Mouse (Mus musculus): ENCODE results near the gene Rims4. TPM values are rescaled to one million over a fixed set of nuclear protein-coding genes. Genes with fewer than 3 reads are reported as not detected.

Rims4 gene
- polyA plus RNA-seq, 1 experiment from 2014 or later, result 0.11 TPM

DNA sequence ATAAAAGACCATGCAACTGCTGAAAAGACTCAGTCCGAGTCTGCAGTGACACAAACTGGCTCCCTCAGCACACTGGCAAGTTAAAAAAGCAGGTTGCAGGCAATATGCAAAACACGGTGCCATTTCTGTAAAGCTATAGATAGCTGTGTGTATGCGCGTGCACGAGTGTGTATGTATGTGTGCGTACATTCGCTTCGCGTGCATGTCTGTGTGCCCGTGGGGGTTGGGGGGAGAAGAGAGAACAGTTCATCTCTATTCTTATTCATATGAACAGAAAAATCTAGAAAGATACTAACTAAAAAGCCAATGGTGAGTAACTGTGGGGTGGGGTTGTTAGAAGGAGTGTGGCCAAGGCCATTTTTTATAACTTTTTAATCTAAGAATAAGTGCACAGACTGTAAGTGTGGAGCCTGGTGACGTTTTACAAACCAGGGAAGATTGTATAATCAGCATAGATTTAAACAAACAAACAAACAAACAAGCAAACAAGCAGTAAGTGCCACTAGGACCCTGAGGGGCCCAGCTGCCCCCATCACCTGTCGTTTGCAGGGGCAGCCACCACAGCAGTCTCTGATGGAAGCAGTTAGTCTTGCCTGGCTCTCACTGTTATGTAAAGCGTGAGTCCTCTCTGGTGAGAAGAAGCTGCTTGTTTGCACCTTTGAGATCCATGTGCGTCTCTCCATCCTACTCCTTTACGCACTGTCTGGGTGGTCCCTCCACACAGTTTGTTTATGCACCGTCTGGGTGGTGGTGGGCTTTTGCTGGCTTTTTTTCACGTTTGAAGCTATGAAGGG lies 35.4 kb downstream of the Rims4 start:
- no peak for ATAC-seq
- no peaks in the 10 kb centered on the region for H3K9me3 ChIP-seq (replicated peaks)
- no peak overlapping the region for H3K9ac ChIP-seq
- H3K4me3 ChIP-seq, result no peak overlapping the region
- no peaks in the 10 kb centered on the region for H3K36me3 ChIP-seq
- no peak overlapping the region for H3K27ac ChIP-seq
- 59% methylated on average over 17 of the region's 17 CpGs for WGBS (ENCODE audit: insufficient replicate concordance)
- H3K4me1 ChIP-seq, result no peaks in the 10 kb centered on the region
- H3K27me3 ChIP-seq (replicated peaks), result no peaks in the 10 kb centered on the region
- H3K4me2 ChIP-seq, result no peak overlapping the region

DNA sequence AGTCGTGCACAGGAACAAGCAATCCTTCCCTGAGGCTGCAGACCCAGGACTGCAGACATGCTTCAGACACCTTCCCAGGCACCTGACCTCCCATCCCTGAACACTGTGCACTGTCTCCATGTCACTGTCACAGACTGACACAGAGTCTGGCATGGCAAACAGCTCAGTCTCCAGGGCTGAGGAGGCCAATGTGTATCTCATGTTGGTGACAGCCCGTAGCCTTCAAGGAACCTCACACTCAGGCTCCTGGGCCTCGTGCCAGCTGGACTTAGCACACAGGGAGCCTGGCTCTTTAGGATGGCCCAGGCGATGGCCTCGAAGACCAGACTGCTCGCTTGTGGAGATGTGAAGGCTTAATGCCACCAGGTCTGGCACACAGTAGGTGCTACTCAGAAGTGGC lies 37.6 kb downstream of the Rims4 start:
- WGBS (ENCODE audit: insufficient replicate concordance), result 68% methylated on average over 6 of the region's 6 CpGs
- Histone ChIP-seq H3K27ac (no peak overlapping the region), H3K36me3 (no peaks in the 10 kb centered on the region), H3K9ac (no peak overlapping the region), H3K4me3 (no peak overlapping the region), H3K9me3 (replicated peaks) (no peaks in the 10 kb centered on the region), H3K4me2 (no peak overlapping the region), H3K4me1 (no peaks in the 10 kb centered on the region), H3K27me3 (replicated peaks) (no peaks in the 10 kb centered on the region)
- ATAC-seq, result no peak

- ATAC-seq, result no peak
- Histone ChIP-seq H3K4me3 (no peak overlapping the region), H3K9ac (no peak overlapping the region), H3K27me3 (replicated peaks) (no peaks in the 10 kb centered on the region), H3K9me3 (replicated peaks) (no peaks in the 10 kb centered on the region), H3K36me3 (no peaks in the 10 kb centered on the region), H3K27ac (no peak overlapping the region), H3K4me1 (no peaks in the 10 kb centered on the region), H3K4me2 (no peak overlapping the region)
- WGBS (ENCODE audit: insufficient replicate concordance), result 58% methylated on average over 14 of the region's 14 CpGs
Measured at GRCm38 (mm10) chr2:163876830-163877498, 41.5 kb downstream of the Rims4 start.

DNA sequence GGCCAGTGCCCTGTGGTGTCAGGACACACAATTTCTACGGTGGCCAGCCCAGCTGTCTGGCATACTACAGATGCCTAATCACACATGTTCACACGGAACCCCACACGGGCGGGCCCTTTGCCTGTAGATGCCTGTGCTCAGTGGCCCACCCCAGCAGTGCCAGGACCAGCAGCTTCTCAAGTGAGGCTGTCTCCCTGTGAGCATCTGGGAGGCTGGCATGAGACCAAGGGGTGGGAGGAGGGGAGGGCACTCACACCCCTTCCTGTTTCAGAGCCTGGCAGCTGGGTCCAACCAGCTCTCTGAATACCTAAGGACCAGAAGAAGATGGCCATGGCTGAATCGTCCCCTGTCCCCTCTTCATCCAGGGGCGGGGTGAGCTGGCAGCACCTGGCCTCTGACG lies 43.0 kb downstream of the Rims4 start:
- Histone ChIP-seq H3K9ac (no peak overlapping the region), H3K36me3 (no peaks in the 10 kb centered on the region), H3K27me3 (replicated peaks) (0 out of 2 replicates have a peak, but pooled peaks cover 2% of the 10 kb centered on the region), H3K9me3 (replicated peaks) (no peaks in the 10 kb centered on the region), H3K27ac (no peak overlapping the region), H3K4me1 (no peaks in the 10 kb centered on the region), H3K4me3 (no peak overlapping the region), H3K4me2 (no peak overlapping the region)
- WGBS (ENCODE audit: insufficient replicate concordance), result 68% methylated on average over 7 of the region's 7 CpGs
- ATAC-seq, result no peak

DNA sequence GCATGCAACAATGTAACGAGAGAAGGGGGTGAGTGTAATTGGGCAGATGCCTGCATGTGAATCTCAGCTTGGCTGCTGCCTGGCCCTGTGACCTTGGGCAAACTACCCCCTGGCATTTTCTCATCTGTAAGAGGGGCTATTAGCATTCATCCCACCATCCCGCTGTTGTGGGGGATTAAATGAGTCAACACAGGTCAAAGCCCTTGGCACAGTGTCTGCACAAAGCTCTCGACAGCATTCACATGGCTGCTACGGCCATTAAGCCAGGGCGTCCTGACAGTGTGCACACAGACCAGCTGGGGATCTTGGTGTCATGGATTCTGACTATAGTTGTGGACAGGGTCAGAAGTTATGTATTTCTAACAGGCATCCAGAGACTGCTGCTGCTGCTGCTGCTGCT lies 43.6 kb downstream of the Rims4 start:
- Histone ChIP-seq H3K4me3 (no peak overlapping the region), H3K4me2 (no peak overlapping the region), H3K4me1 (no peaks in the 10 kb centered on the region), H3K9ac (no peak overlapping the region), H3K9me3 (replicated peaks) (no peaks in the 10 kb centered on the region), H3K36me3 (no peaks in the 10 kb centered on the region), H3K27me3 (replicated peaks) (peaks cover 8% of the 10 kb centered on the region; the same call in 1 of the 2 replicates), H3K27ac (no peak overlapping the region)
- WGBS (ENCODE audit: insufficient replicate concordance), result 48% methylated on average over 5 of the region's 5 CpGs
- no peak for ATAC-seq

- no peak for ATAC-seq
Measured at GRCm38 (mm10) chr2:163871906-163872305, 46.6 kb downstream of the Rims4 start.

GRCm38 (mm10) chr2:163871266-163871665 lies 47.2 kb downstream of the Rims4 start:
- Histone ChIP-seq H3K27ac (no peak overlapping the region), H3K9ac (no peak overlapping the region), H3K4me2 (no peak overlapping the region), H3K27me3 (replicated peaks) (peaks cover 11% of the 10 kb centered on the region; the same call in 1 of the 2 replicates), H3K9me3 (replicated peaks) (no peaks in the 10 kb centered on the region), H3K4me3 (no peak overlapping the region), H3K4me1 (no peaks in the 10 kb centered on the region), H3K36me3 (no peaks in the 10 kb centered on the region)
- 68% methylated on average over 4 of the region's 4 CpGs for WGBS (ENCODE audit: insufficient replicate concordance)
- ATAC-seq, result no peak

More at GRCm38 (mm10) chr2:163871906-163872305, 46.6 kb downstream of the Rims4 start:
- H3K9ac ChIP-seq, result no peak overlapping the region
- no peak overlapping the region for H3K27ac ChIP-seq
- no peaks in the 10 kb centered on the region for H3K36me3 ChIP-seq
- H3K4me3 ChIP-seq, result no peak overlapping the region
- 45% methylated on average over 3 of the region's 3 CpGs for WGBS (ENCODE audit: insufficient replicate concordance)
- H3K27me3 ChIP-seq (replicated peaks), result peaks cover 11% of the 10 kb centered on the region; the same call in 1 of the 2 replicates
- no peaks in the 10 kb centered on the region for H3K9me3 ChIP-seq (replicated peaks)
- H3K4me2 ChIP-seq, result no peak overlapping the region
- no peaks in the 10 kb centered on the region for H3K4me1 ChIP-seq

GRCm38 (mm10) chr2:163869783-163870182 lies 48.7 kb downstream of the Rims4 start:
- Histone ChIP-seq H3K4me2 (no peak overlapping the region), H3K27me3 (replicated peaks) (peaks cover 11% of the 10 kb centered on the region; the same call in 1 of the 2 replicates), H3K4me3 (no peak overlapping the region), H3K9me3 (replicated peaks) (no peaks in the 10 kb centered on the region), H3K4me1 (no peaks in the 10 kb centered on the region), H3K9ac (no peak overlapping the region), H3K27ac (no peak overlapping the region), H3K36me3 (no peaks in the 10 kb centered on the region)
- 47% methylated on average over 5 of the region's 5 CpGs for WGBS (ENCODE audit: insufficient replicate concordance)
- no peak for ATAC-seq

- ATAC-seq, result no peak
- Histone ChIP-seq H3K27ac (no peak overlapping the region), H3K4me1 (no peaks in the 10 kb centered on the region), H3K4me2 (no peak overlapping the region), H3K4me3 (no peak overlapping the region), H3K9ac (no peak overlapping the region), H3K36me3 (no peaks in the 10 kb centered on the region), H3K27me3 (replicated peaks) (peaks cover 21% of the 10 kb centered on the region), H3K9me3 (replicated peaks) (no peaks in the 10 kb centered on the region)
- 83% methylated on average over 9 of the region's 9 CpGs for WGBS (ENCODE audit: insufficient replicate concordance)
Measured at GRCm38 (mm10) chr2:163866061-163866460, 52.4 kb downstream of the Rims4 start.

DNA sequence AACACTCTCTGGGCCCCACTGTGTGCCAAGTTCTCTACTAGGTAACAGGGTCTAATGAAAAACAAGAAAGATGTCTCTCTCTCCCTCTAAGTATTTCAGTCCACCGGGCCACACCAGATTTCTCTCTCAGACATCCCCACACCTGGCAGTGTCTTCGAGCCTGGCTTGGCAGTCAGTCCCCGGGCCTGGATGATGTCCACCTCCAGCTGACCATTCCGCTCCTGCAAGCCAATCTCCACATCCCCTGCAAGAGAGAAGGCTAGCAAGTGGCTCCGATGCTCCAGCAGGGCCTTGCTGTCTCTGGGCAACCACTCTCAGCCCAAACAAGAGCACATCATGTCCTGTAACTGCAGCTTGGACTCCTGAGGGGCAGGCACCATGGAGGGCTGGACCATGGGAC lies 53.2 kb downstream of the Rims4 start:
- H3K9me3 ChIP-seq (replicated peaks), result no peaks in the 10 kb centered on the region
- H3K9ac ChIP-seq, result no peak overlapping the region
- H3K27me3 ChIP-seq (replicated peaks), result peaks cover 24% of the 10 kb centered on the region
- no peak overlapping the region for H3K4me2 ChIP-seq
- ATAC-seq, result no peak
- H3K4me1 ChIP-seq, result no peaks in the 10 kb centered on the region
- H3K4me3 ChIP-seq, result no peak overlapping the region
- WGBS (ENCODE audit: insufficient replicate concordance), result 67% methylated on average over 5 of the region's 5 CpGs
- H3K36me3 ChIP-seq, result no peaks in the 10 kb centered on the region
- H3K27ac ChIP-seq, result no peak overlapping the region

GRCm38 (mm10) chr2:163858254-163858947 lies 60.1 kb downstream of the Rims4 start:
- Histone ChIP-seq H3K9ac (no peak overlapping the region), H3K36me3 (no peaks in the 10 kb centered on the region), H3K4me2 (peak overlapping the region; percentile 1; the same call in 1 of the 2 replicates), H3K27ac (no peak overlapping the region), H3K4me1 (no peaks in the 10 kb centered on the region), H3K9me3 (replicated peaks) (no peaks in the 10 kb centered on the region), H3K27me3 (replicated peaks) (peaks cover 84% of the 10 kb centered on the region), H3K4me3 (no peak overlapping the region)
- ATAC-seq, result no peak
- WGBS (ENCODE audit: insufficient replicate concordance), result 14% methylated on average over 50 of the region's 50 CpGs

DNA sequence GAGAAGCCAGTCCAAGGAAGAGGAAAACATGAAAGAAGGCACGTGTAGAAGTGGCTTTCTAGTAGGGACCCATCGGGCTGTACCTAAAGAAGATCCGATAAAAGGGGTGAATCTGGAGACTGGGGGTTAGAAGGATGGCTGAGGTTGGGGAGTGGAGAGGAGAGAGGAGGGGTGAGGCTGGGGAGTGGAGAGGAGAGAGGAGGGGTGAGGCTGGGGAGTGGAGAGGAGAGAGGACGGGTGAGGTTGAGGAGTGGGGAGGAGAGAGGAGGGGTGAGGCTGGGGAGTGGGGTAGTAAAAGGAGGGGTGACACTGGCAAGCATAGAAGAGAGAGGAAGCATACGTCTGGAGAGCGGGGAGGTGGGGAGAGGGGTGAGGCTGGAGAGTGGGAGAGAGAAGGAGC lies 61.2 kb downstream of the Rims4 start:
- Histone ChIP-seq H3K9me3 (replicated peaks) (no peaks in the 10 kb centered on the region), H3K4me3 (no peak overlapping the region), H3K27ac (no peak overlapping the region), H3K27me3 (replicated peaks) (peaks cover 84% of the 10 kb centered on the region), H3K9ac (no peak overlapping the region), H3K4me2 (no peak overlapping the region), H3K4me1 (no peaks in the 10 kb centered on the region), H3K36me3 (no peaks in the 10 kb centered on the region)
- WGBS (ENCODE audit: insufficient replicate concordance), result 56% methylated on average over 6 of the region's 6 CpGs
- peak; percentile 54; the same call in 1 of the 2 replicates for ATAC-seq
